ENCODE assay signal across 8 mouse cellular contexts in the genomic region with DNA sequence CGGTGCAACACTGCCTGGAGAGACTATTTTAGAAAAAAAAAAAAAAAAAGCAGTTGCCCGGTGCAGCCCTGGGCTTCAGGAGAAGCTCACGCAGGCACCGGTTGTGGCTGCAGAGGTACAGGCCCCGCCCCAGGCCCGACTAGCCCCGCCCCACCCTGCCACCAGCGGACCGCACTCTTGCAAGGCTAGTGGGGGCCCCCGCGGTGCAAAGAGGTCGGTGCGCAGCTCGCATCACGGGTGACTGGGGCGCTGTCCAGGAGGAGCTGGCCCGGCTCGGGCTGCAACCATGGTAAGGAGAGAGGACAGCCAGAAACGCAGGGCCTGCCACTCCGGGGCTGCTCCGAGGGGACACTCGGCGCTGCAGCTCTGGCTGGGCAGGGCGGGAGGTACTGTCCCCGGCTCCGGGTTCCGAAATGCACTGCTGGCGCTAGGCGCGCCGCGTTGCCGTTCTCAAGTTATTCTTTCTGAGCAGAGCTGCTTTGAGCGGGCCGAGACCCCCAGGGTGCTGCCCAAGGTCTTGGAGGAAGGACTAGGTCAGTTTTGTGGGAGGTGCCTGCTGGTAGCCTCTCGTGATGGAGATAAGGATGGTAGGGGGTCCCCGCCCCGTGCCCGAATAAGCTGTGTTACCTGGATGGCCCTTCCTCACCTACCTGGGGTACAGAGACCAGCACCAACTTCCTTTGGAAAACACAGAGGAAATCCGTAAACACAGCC. TPM values are rescaled to one million over a fixed set of nuclear protein-coding genes. Genes with fewer than 3 reads are reported as not detected.
DNase-seq lines count a peak whose midpoint lies in the region; ATAC-seq and TF ChIP-seq lines count a peak whose summit lies in the region.

No protein-coding gene starts in this region.

- peaks cover 0 to 2% of the 10 kb centered on the region in 2 experiments; a peak in 1 of 4 replicates for H3K36me3 ChIP-seq in MEL (ENCODE audit: control insufficient read depth in 1 of 2, insufficient read depth in 2 of 2, low read length in 2 of 2)
- no peaks in the 10 kb centered on the region for H3K36me3 ChIP-seq in forebrain, embryonic 16.5 days (ENCODE audit: control insufficient read depth, insufficient read depth)
- H3K36me3 ChIP-seq in lung, embryonic 16.5 days (ENCODE audit: control insufficient read depth, insufficient read depth, low read length) = no peaks in the 10 kb centered on the region

- ATAC-seq in forebrain, embryonic 16.5 days = peak; percentile 74
- peak; percentile 61 for ATAC-seq in lung, embryonic 16.5 days (ENCODE audit: low read depth)

- TF ChIP-seq POLR2A in MEL (IDR thresholded peaks at IDR 0.05; ENCODE audit: control insufficient read depth in 1 of 2, insufficient read depth in 1 of 2, low read depth in 1 of 2, low read length in 2 of 2, poor library complexity in 1 of 2) = no peak

- peak overlapping the region; percentile 58 to 79 for H3K4me3 ChIP-seq in MEL (ENCODE audit: control insufficient read depth in 1 of 2, insufficient read depth in 1 of 2, low read depth in 2 of 2, low read length in 2 of 2)
- peak overlapping the region; percentile 63 for H3K4me3 ChIP-seq in forebrain, embryonic 16.5 days (replicated peaks; ENCODE audit: low read length)
- H3K4me3 ChIP-seq in layer of hippocampus, adult 2 months = peak overlapping the region; percentile 91
- peak overlapping the region; percentile 71 for H3K4me3 ChIP-seq in lung, embryonic 16.5 days (ENCODE audit: low read length)

- peaks cover 2 to 15% of the 10 kb centered on the region in 2 experiments; a peak in 3 of 4 replicates for H3K4me1 ChIP-seq in MEL (ENCODE audit: control insufficient read depth in 1 of 2, insufficient read depth in 2 of 2, low read length in 2 of 2)
- H3K4me1 ChIP-seq in forebrain, embryonic 16.5 days (replicated peaks; ENCODE audit: control insufficient read depth, insufficient read depth, low read length) = peaks cover 17% of the 10 kb centered on the region
- peaks cover 22% of the 10 kb centered on the region for H3K4me1 ChIP-seq in lung, embryonic 16.5 days (replicated peaks; ENCODE audit: control insufficient read depth, insufficient read depth, low read length)

- peak; percentile 78 for DNase-seq in MEL (ENCODE audit: low read depth, low spot score)
- DNase-seq in cerebellum, adult 8-10 months = peak; percentile 85
- peak; percentile 74 to 75 for DNase-seq in heart, postnatal 36 days
- peak; percentile 63 to 68 for DNase-seq in layer of hippocampus, adult 2 months (ENCODE audit: low spot score in 2 of 2)
- DNase-seq in ovary, adult 18-20 months (ENCODE audit: low spot score) = peak; percentile 51
- DNase-seq in thymus, postnatal 0 days (ENCODE audit: low spot score) = peak; percentile 67

- H3K27me3 ChIP-seq in MEL (ENCODE audit: control insufficient read depth in 1 of 2, insufficient read depth in 2 of 2, low read length in 2 of 2) = peaks cover 3 to 4% of the 10 kb centered on the region in 2 experiments; a peak in 3 of 4 replicates
- no peaks in the 10 kb centered on the region; the same call in 1 of the 2 replicates for H3K27me3 ChIP-seq in forebrain, embryonic 16.5 days (replicated peaks; ENCODE audit: control insufficient read depth, insufficient read depth, low read length)
- H3K27me3 ChIP-seq in lung, embryonic 16.5 days (ENCODE audit: control insufficient read depth, insufficient read depth, low read depth, low read length) = no peaks in the 10 kb centered on the region

- no peak overlapping the region for H3K27ac ChIP-seq in MEL (ENCODE audit: control insufficient read depth, low read depth, low read length)
- H3K27ac ChIP-seq in forebrain, embryonic 16.5 days (ENCODE audit: low read length) = peak overlapping the region; percentile 6
- peak overlapping the region; percentile 94 for H3K27ac ChIP-seq in layer of hippocampus, adult 2 months
- peak overlapping the region; percentile 69 for H3K27ac ChIP-seq in lung, embryonic 16.5 days (ENCODE audit: low read length)

- no peak for TF ChIP-seq RAD21 in MEL (IDR thresholded peaks at IDR 0.05; ENCODE audit: low read depth, low read length)

- H3K9ac ChIP-seq in MEL (ENCODE audit: control insufficient read depth, low read depth, low read length, poor library complexity, severe bottlenecking) = peak overlapping the region; percentile 48
- peak overlapping the region; percentile 82 for H3K9ac ChIP-seq in forebrain, embryonic 16.5 days (replicated peaks; ENCODE audit: low read depth, low read length)
- peak overlapping the region; percentile 70 for H3K9ac ChIP-seq in lung, embryonic 16.5 days (ENCODE audit: low read length)

- intact Hi-C loops in heart, postnatal 36 days (cut with DNase I) = no loop called here

- no peaks in the 10 kb centered on the region for H3K79me2 ChIP-seq in MEL (ENCODE audit: control insufficient read depth, insufficient read depth, low read length, poor library complexity)

- peak overlapping the region; percentile 97 for H3K4me2 ChIP-seq in forebrain, embryonic 16.5 days (ENCODE audit: low read length)
- H3K4me2 ChIP-seq in lung, embryonic 16.5 days (ENCODE audit: low read depth, low read length) = peak overlapping the region; percentile 83

- no peak for TF ChIP-seq CTCF in MEL (IDR thresholded peaks at IDR 0.05 in 2 of 3, conservative IDR thresholded peaks at IDR 0.05 in 1 of 3; ENCODE audit: control insufficient read depth in 1 of 3, insufficient read depth in 1 of 3, low read depth in 2 of 3, low read length in 3 of 3, poor library complexity in 1 of 3, severe bottlenecking in 1 of 3)
- TF ChIP-seq CTCF in layer of hippocampus, adult 2 months (conservative IDR thresholded peaks at IDR 0.05) = no peak

- TF ChIP-seq EP300 in MEL (IDR thresholded peaks at IDR 0.05; ENCODE audit: low read depth in 1 of 2, low read length in 2 of 2) = no peak

- no peaks in the 10 kb centered on the region for H3K9me3 ChIP-seq in MEL (replicated peaks; ENCODE audit: insufficient read depth, low read length)
- no peaks in the 10 kb centered on the region for H3K9me3 ChIP-seq in forebrain, embryonic 16.5 days (ENCODE audit: control insufficient read depth, low read length)
- H3K9me3 ChIP-seq in lung, embryonic 16.5 days (ENCODE audit: control insufficient read depth, low read length) = no peaks in the 10 kb centered on the region

- under 1% methylated on average over 40 of the region's 40 CpGs for WGBS in forebrain, embryonic 16.5 days
- WGBS in lung, embryonic 16.5 days = under 1% methylated on average over 40 of the region's 40 CpGs

TF ChIP-seq in MEL, 35 proteins besides CTCF, POLR2A, EP300 and RAD21 (continues in another document):
- TF ChIP-seq RCOR1 (IDR thresholded peaks at IDR 0.05; ENCODE audit: low read depth, low read length) (0 out of 2 replicates have a peak, but pooled peaks have one; percentile 4), POLR2AphosphoS5 (IDR thresholded peaks at IDR 0.05; ENCODE audit: borderline replicate concordance, low read depth, low read length) (no peak), JUND (IDR thresholded peaks at IDR 0.05; ENCODE audit: low read depth, low read length) (no peak), E2F4 (IDR thresholded peaks at IDR 0.05; ENCODE audit: borderline replicate concordance, low read depth, low read length) (no peak), CHD1 (IDR thresholded peaks at IDR 0.05; ENCODE audit: low read depth, low read length) (no peak), MXI1 (IDR thresholded peaks at IDR 0.05; ENCODE audit: low read depth, low read length) (0 out of 2 replicates have a peak, but pooled peaks have one; percentile 32), UBTF (IDR thresholded peaks at IDR 0.05; ENCODE audit: borderline replicate concordance, insufficient read depth, low read depth, low read length) (no peak), SIN3A (IDR thresholded peaks at IDR 0.05; ENCODE audit: low read length) (peak; percentile 12; the same call in 1 of the 2 replicates)

RNA-seq across cellular contexts. Expression of gene Sept4, which starts 9.7 kb away (rescaled TPM):
- 1.0 and 1.5 TPM in 2 replicates for total RNA-seq in MEL (2012; rRNA removed)
- 1 to 10 TPM in 1 of 2 experiments, not detected in 1; 2.4 TPM for polyA plus RNA-seq in MEL (2012; ENCODE audit: insufficient read depth in 1 of 2, insufficient read length in 2 of 2, low read depth in 1 of 2, low replicate concordance in 2 of 2, missing spikeins in 1 of 2)
- polyA plus RNA-seq in forebrain, embryonic 16.5 days (2015; fragmentation: Nextera tagmentation; extraction: Ambion mirVana) = 21.9 and 22.9 TPM in 2 replicates
- total RNA-seq in heart, postnatal 36 days (2021) = 10 to 100 TPM; 41.8 to 45.8 TPM
- total RNA-seq in layer of hippocampus, adult 2 months (2021) = 100 to 1,000 TPM; 139 to 159 TPM
- polyA plus RNA-seq in lung, embryonic 16.5 days (2015; fragmentation: Nextera tagmentation; extraction: Ambion mirVana) = 96.9 and 111 TPM in 2 replicates
- polyA plus RNA-seq in thymus, postnatal 0 days (2015; fragmentation: Nextera tagmentation; extraction: Ambion mirVana) = 23.9 and 25.0 TPM in 2 replicates

RNA-seq across cellular contexts. Expression of gene Gm11492, which starts 12.0 kb away (rescaled TPM):
- not detected in 2 replicates for total RNA-seq in MEL (2012; rRNA removed)
- polyA plus RNA-seq in MEL (2012; ENCODE audit: insufficient read depth in 1 of 2, insufficient read length in 2 of 2, low read depth in 1 of 2, low replicate concordance in 2 of 2, missing spikeins in 1 of 2) = not detected
- polyA plus RNA-seq in forebrain, embryonic 16.5 days (2015; fragmentation: Nextera tagmentation; extraction: Ambion mirVana) = not detected in 2 replicates
- not detected for total RNA-seq in heart, postnatal 36 days (2021)
- total RNA-seq in layer of hippocampus, adult 2 months (2021) = not detected
- not detected in 2 replicates for polyA plus RNA-seq in lung, embryonic 16.5 days (2015; fragmentation: Nextera tagmentation; extraction: Ambion mirVana)
- polyA plus RNA-seq in thymus, postnatal 0 days (2015; fragmentation: Nextera tagmentation; extraction: Ambion mirVana) = not detected in 2 replicates

RNA-seq across cellular contexts. Expression of gene Mtmr4, which starts 13.6 kb away (rescaled TPM):
- total RNA-seq in MEL (2012; rRNA removed) = 25.0 and 32.4 TPM in 2 replicates
- polyA plus RNA-seq in MEL (2012; ENCODE audit: insufficient read depth in 1 of 2, insufficient read length in 2 of 2, low read depth in 1 of 2, low replicate concordance in 2 of 2, missing spikeins in 1 of 2) = 10 to 100 TPM in 1 of 2 experiments, not detected in 1; 25.9 TPM
- polyA plus RNA-seq in forebrain, embryonic 16.5 days (2015; fragmentation: Nextera tagmentation; extraction: Ambion mirVana) = 65.1 and 71.5 TPM in 2 replicates
- 10 to 100 TPM; 18.8 to 27.1 TPM for total RNA-seq in heart, postnatal 36 days (2021)
- 10 to 100 TPM; 81.5 to 89.0 TPM for total RNA-seq in layer of hippocampus, adult 2 months (2021)
- 33.5 and 33.9 TPM in 2 replicates for polyA plus RNA-seq in lung, embryonic 16.5 days (2015; fragmentation: Nextera tagmentation; extraction: Ambion mirVana)
- 19.6 and 21.1 TPM in 2 replicates for polyA plus RNA-seq in thymus, postnatal 0 days (2015; fragmentation: Nextera tagmentation; extraction: Ambion mirVana)

RNA-seq across cellular contexts. Expression of gene Hsf5, which starts 38.6 kb away (rescaled TPM):
- total RNA-seq in MEL (2012; rRNA removed) = not detected in 2 replicates
- under 1 TPM in 1 of 2 experiments, not detected in 1; 0.03 TPM for polyA plus RNA-seq in MEL (2012; ENCODE audit: insufficient read depth in 1 of 2, insufficient read length in 2 of 2, low read depth in 1 of 2, low replicate concordance in 2 of 2, missing spikeins in 1 of 2)
- 0.45 and 0.46 TPM in 2 replicates for polyA plus RNA-seq in forebrain, embryonic 16.5 days (2015; fragmentation: Nextera tagmentation; extraction: Ambion mirVana)
- total RNA-seq in heart, postnatal 36 days (2021) = not detected
- under 1 TPM; 0.56 to 0.90 TPM for total RNA-seq in layer of hippocampus, adult 2 months (2021)
- polyA plus RNA-seq in lung, embryonic 16.5 days (2015; fragmentation: Nextera tagmentation; extraction: Ambion mirVana) = 0.25 and 0.26 TPM in 2 replicates
- polyA plus RNA-seq in thymus, postnatal 0 days (2015; fragmentation: Nextera tagmentation; extraction: Ambion mirVana) = 0.10 and 0.12 TPM in 2 replicates
